Comparison of ENCODE assay signal across 8 mouse cellular contexts in genomic region chr6:122339047-122339647, GRCm38 (mm10). TPM values are rescaled to one million over a fixed set of nuclear protein-coding genes. Genes with fewer than 3 reads are reported as not detected.
DNase-seq lines count a peak whose midpoint lies in the region; ATAC-seq lines count a peak whose summit lies in the region.

No protein-coding gene starts in this region.

- peak; percentile 73 for ATAC-seq in megakaryocyte, adult 5-6 weeks (ENCODE audit: poor library complexity, severe bottlenecking)

- peak; percentile 89 for DNase-seq in ZHBTc4 (ENCODE audit: low read depth, low spot score)
- DNase-seq in cerebellum, postnatal 36 days = peak; percentile 61 to 62
- peak; percentile 71 to 76 for DNase-seq in frontal cortex, postnatal 36 days (ENCODE audit: low spot score in 2 of 2)
- DNase-seq in induced T-regulatory cell, adult 2 months (ENCODE audit: low read depth) = peak; percentile 86
- peak; percentile 57 to 63 for DNase-seq in left cerebral cortex, adult 8-10 months (ENCODE audit: low spot score in 2 of 2)
- DNase-seq in right cerebral cortex, adult 2 months (ENCODE audit: low spot score in 2 of 2) = peak; percentile 71 to 80
- peak; percentile 65 for DNase-seq in urinary bladder, adult 2 months (ENCODE audit: low spot score)

RNA-seq across cellular contexts. Expression of gene Phc1, which starts 1.2 kb away (rescaled TPM):
- total RNA-seq in left cerebral cortex, adult 8-10 months (2022) = 10 to 100 TPM; 52.8 to 60.3 (median 57.5) TPM
- total RNA-seq in megakaryocyte, adult 5-6 weeks (2015) = 5.0 and 13.3 TPM in 2 replicates
- total RNA-seq in megakaryocyte, adult 5-6 weeks (2017) = 3.3 and 3.6 TPM in 2 replicates
- polyA plus RNA-seq in urinary bladder, adult 2 months (2012; rRNA removed) = 8.6 and 14.8 TPM in 2 replicates

RNA-seq across cellular contexts. Expression of gene M6pr, which starts 30.6 kb away (rescaled TPM):
- total RNA-seq in left cerebral cortex, adult 8-10 months (2022) = 10 to 100 TPM; 81.3 to 84.8 (median 82.9) TPM
- 158 and 160 TPM in 2 replicates for total RNA-seq in megakaryocyte, adult 5-6 weeks (2015)
- 329 and 358 TPM in 2 replicates for total RNA-seq in megakaryocyte, adult 5-6 weeks (2017)
- 115 and 117 TPM in 2 replicates for polyA plus RNA-seq in urinary bladder, adult 2 months (2012; rRNA removed)

RNA-seq across cellular contexts. Expression of gene Klrg1, which starts 56.5 kb away (rescaled TPM):
- total RNA-seq in left cerebral cortex, adult 8-10 months (2022) = under 1 TPM in 1 of 4 experiments, not detected in 3; 0.26 TPM
- total RNA-seq in megakaryocyte, adult 5-6 weeks (2015) = 0.56 and 0.64 TPM in 2 replicates
- total RNA-seq in megakaryocyte, adult 5-6 weeks (2017) = 0.44 and 0.65 TPM in 2 replicates
- polyA plus RNA-seq in urinary bladder, adult 2 months (2012; rRNA removed) = 0.57 and 0.59 TPM in 2 replicates

Comparison
In these comparisons a context has a peak if more than half of its experiments do, and no peak if none do; other contexts are left out.
1. Peak in every context shown above with its lines: DNase-seq and ATAC-seq.